Mouse (Mus musculus): Measurements from ENCODE around the gene Tob2. TPM values are rescaled to one million over a fixed set of nuclear protein-coding genes. Genes with fewer than 3 reads are reported as not detected.

Tob2 gene
- polyA plus RNA-seq, 2 experiments = 5.1 to 5.6 TPM

DNA sequence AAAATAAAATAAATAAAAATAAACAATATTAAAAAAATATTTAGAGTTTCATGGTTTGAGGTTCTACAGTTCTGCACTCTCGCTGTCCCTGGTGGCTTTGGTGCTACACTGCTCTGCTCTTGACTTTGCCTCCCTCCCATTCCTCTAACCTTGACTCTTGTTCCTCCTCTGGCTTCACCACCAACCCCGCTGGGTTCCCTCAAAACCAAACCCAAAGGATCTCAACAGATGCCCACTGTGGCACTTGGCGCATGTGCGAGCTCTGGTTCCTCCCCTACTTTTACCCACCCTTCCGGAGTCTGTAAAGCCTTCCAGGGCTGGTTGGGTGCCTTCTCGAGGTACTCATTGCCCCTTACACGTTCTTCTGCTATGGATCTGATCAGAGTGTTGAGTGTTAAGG lies 16.3 kb downstream of the Tob2 start:
- 66% methylated on average over 7 of the region's 7 CpGs for WGBS (ENCODE audit: insufficient replicate concordance)
- Histone ChIP-seq H3K9me3 (ENCODE audit: control insufficient read depth, low read length) (no peaks in the 10 kb centered on the region), H3K9ac (replicated peaks) (no peak overlapping the region), H3K4me1 (replicated peaks; ENCODE audit: control insufficient read depth in 2 of 2, insufficient read depth in 2 of 2, low read length in 1 of 2) (peaks cover 0 to 2% of the 10 kb centered on the region in 2 experiments; a peak in 1 of 4 replicates), H3K36me3 (replicated peaks; ENCODE audit: control insufficient read depth, insufficient read depth, low read depth) (no peaks in the 10 kb centered on the region), H3K27me3 (ENCODE audit: control insufficient read depth, insufficient read depth, low read length) (no peaks in the 10 kb centered on the region), H3K4me2 (ENCODE audit: low read depth) (no peak overlapping the region), H3K4me3 (ENCODE audit: insufficient read depth in 1 of 2, low read depth in 2 of 2, low read length in 2 of 2) (no peak overlapping the region), H3K27ac (no peak overlapping the region)
- ATAC-seq (ENCODE audit: insufficient read depth) (no peak), DNase-seq (ENCODE audit: low read depth in 3 of 3, low spot score in 3 of 3) (no peak)
- no peak for TF ChIP-seq EP300 (IDR thresholded peaks at IDR 0.05; ENCODE audit: low read depth)

DNA sequence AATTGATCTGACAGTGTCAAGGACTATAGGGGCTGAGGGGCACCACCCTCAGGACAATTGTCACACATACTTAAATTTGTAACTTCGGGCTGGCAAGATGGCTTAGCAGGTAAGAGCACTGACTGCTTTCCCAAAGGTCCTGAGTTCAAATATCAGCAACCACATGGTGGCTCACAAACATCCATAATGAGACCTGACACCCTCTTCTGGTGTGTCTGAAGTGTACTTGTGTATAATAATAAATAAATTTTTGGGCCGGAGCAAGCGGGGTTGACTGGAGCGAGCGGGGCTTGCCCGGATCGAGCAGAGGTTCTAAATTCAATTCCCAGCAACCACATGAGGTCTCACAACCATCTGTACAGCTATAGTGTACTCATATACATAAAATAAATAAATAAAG lies 18.3 kb downstream of the Tob2 start:
- 86% methylated on average over 7 of the region's 7 CpGs for WGBS (ENCODE audit: insufficient replicate concordance)
- Histone ChIP-seq H3K4me1 (replicated peaks; ENCODE audit: control insufficient read depth in 2 of 2, insufficient read depth in 2 of 2, low read length in 1 of 2) (peaks cover 2 to 6% of the 10 kb centered on the region in 2 experiments; a peak in 3 of 4 replicates), H3K36me3 (replicated peaks; ENCODE audit: control insufficient read depth, insufficient read depth, low read depth) (no peaks in the 10 kb centered on the region), H3K27me3 (ENCODE audit: control insufficient read depth, insufficient read depth, low read length) (peaks cover 2% of the 10 kb centered on the region; the same call in 1 of the 2 replicates), H3K9ac (replicated peaks) (no peak overlapping the region), H3K27ac (no peak overlapping the region), H3K4me3 (ENCODE audit: insufficient read depth in 1 of 2, low read depth in 2 of 2, low read length in 2 of 2) (no peak overlapping the region), H3K9me3 (ENCODE audit: control insufficient read depth, low read length) (no peaks in the 10 kb centered on the region), H3K4me2 (ENCODE audit: low read depth) (no peak overlapping the region)
- ATAC-seq (ENCODE audit: insufficient read depth) (no peak), DNase-seq (ENCODE audit: low read depth in 3 of 3, low spot score in 3 of 3) (no peak)
- TF ChIP-seq EP300 (IDR thresholded peaks at IDR 0.05; ENCODE audit: low read depth) (no peak), CTCF (IDR thresholded peaks at IDR 0.05; ENCODE audit: low read depth) (no peak)

DNA sequence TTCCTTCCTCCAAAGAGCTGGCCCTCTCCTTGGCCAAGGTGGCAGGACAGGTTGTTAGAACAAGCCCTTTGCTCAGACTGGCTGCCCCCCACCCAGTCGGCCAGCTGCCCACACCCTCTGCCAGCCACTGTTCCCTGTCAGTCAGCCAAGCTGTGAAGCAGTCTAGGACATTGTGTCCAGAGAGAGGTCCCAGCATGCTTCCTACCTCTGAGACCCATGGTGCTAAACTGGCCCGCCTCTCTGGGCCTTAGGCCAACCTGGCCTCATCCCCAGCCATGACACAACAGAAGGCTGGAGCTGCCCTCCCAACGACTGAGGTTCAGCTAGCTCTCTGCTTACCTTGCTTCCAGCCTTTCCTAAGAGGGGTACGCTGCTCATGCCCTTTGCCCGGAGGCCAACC lies 19.0 kb downstream of the Tob2 start:
- Histone ChIP-seq H3K4me1 (replicated peaks; ENCODE audit: control insufficient read depth in 2 of 2, insufficient read depth in 2 of 2, low read length in 1 of 2) (peaks cover 2 to 8% of the 10 kb centered on the region in 2 experiments; a peak in 3 of 4 replicates), H3K4me3 (ENCODE audit: insufficient read depth in 1 of 2, low read depth in 2 of 2, low read length in 2 of 2) (no peak overlapping the region), H3K27me3 (ENCODE audit: control insufficient read depth, insufficient read depth, low read length) (peaks cover 5% of the 10 kb centered on the region), H3K9me3 (ENCODE audit: control insufficient read depth, low read length) (no peaks in the 10 kb centered on the region), H3K4me2 (ENCODE audit: low read depth) (no peak overlapping the region), H3K9ac (replicated peaks) (no peak overlapping the region), H3K27ac (no peak overlapping the region), H3K36me3 (replicated peaks; ENCODE audit: control insufficient read depth, insufficient read depth, low read depth) (no peaks in the 10 kb centered on the region)
- TF ChIP-seq EP300 (IDR thresholded peaks at IDR 0.05; ENCODE audit: low read depth) = no peak
- whole genome bisulfite sequencing (ENCODE audit: insufficient replicate concordance) = 58% methylated on average over 5 of the region's 5 CpGs
- DNase-seq (ENCODE audit: low read depth in 3 of 3, low spot score in 3 of 3) (no peak), ATAC-seq (ENCODE audit: insufficient read depth) (peak; percentile 55; the same call in 1 of the 2 replicates)

DNA sequence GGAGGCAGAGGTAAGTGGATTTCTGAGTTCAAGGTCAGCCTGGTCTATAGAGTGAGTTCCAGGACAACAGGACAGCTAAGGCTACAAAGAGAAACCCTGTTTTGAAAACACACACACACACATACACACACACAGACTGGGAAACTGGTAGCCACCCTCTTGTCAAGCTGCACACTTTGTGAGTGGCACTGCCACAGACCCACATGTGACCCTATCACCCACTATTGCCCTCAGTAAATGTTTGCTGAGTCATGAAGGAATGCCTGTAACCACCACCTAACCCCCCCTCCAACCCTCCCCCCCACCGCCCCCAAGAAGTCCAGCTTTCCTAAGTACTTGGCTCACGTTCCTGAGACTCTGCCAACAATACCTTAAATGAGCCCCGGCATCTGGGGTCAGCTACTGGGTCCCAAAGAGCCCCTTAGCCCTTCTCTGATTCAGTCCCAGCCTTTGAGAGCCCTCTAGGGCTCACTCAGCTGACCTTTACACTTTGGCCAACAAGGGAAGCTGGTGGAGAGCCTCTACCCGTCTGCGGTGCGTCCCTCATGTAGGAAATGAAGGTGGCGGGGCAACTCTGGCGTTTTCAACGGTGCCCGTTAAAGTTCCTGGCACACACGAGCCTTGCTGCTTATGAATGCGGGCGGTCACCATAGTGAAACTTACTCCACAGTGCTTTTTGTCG lies 19.9 kb downstream of the Tob2 start:
- H3K27me3 ChIP-seq (ENCODE audit: control insufficient read depth, insufficient read depth, low read length) = peaks cover 5% of the 10 kb centered on the region
- H3K36me3 ChIP-seq (replicated peaks; ENCODE audit: control insufficient read depth, insufficient read depth, low read depth) = no peaks in the 10 kb centered on the region
- H3K9me3 ChIP-seq (ENCODE audit: control insufficient read depth, low read length) = no peaks in the 10 kb centered on the region
- TF ChIP-seq CTCF (IDR thresholded peaks at IDR 0.05; ENCODE audit: low read depth) = no peak
- TF ChIP-seq EP300 (IDR thresholded peaks at IDR 0.05; ENCODE audit: low read depth) = no peak
- no peak overlapping the region for H3K4me2 ChIP-seq (ENCODE audit: low read depth)
- WGBS (ENCODE audit: insufficient replicate concordance) = 61% methylated on average over 14 of the region's 14 CpGs
- no peak overlapping the region for H3K4me3 ChIP-seq (ENCODE audit: insufficient read depth in 1 of 2, low read depth in 2 of 2, low read length in 2 of 2)
- no peak overlapping the region for H3K9ac ChIP-seq (replicated peaks)
- H3K27ac ChIP-seq = no peak overlapping the region
- no peak for DNase-seq (ENCODE audit: low read depth in 3 of 3, low spot score in 3 of 3)
- peaks cover 2 to 8% of the 10 kb centered on the region in 2 experiments; a peak in 3 of 4 replicates for H3K4me1 ChIP-seq (replicated peaks; ENCODE audit: control insufficient read depth in 2 of 2, insufficient read depth in 2 of 2, low read length in 1 of 2)
- ATAC-seq (ENCODE audit: insufficient read depth) = no peak

DNA sequence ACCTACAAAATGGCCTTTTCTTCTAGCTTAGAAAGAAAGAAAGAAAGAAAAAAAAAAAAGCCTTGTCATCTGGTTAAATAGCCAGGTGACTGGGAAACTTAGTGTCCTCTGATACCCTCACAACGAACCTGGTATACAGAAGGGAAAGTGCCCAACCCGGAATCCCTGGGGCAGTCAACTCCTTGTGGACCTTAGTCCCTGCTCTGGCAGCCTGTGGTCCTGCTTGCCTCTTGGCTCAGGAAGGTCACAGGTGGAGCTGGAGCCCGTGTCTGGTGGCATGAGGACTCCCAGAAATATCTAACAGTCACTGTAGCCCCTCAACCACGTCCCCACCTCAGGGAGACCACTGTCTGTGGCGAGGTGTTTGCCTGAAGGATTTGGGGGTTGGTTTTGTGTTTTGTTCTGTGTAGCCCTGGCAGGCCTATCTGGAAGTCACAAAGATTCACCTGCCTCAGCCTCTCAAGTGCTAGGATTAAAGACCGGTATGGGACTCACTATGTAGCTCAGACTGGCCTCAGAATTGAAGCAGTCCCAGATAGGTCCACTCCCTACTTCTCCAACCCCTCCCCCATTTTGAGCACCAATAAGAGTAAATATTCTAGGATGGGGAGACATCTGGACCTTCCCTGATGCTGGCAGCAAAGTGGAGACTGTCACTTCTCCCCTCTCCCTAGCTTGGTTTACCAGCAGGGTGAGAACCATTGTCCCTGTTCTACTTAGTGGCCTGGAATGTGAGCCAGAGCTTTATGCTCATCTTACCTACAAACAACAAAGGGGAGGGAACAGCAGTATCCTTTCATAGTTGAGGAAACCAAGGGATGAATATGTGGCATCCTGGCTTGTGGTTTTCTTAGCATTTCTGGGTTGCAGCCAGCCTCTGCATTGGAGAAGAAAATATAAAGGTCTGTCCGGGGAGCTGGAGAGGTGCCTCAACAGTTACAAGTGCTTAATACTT lies 21.4 kb downstream of the Tob2 start:
- Histone ChIP-seq H3K4me1 (replicated peaks; ENCODE audit: control insufficient read depth in 2 of 2, insufficient read depth in 2 of 2, low read length in 1 of 2) (peaks cover 2 to 8% of the 10 kb centered on the region in 2 experiments; a peak in 3 of 4 replicates), H3K27me3 (ENCODE audit: control insufficient read depth, insufficient read depth, low read length) (peaks cover 5% of the 10 kb centered on the region), H3K9ac (replicated peaks) (no peak overlapping the region), H3K4me3 (ENCODE audit: insufficient read depth in 1 of 2, low read depth in 2 of 2, low read length in 2 of 2) (no peak overlapping the region), H3K36me3 (replicated peaks; ENCODE audit: control insufficient read depth, insufficient read depth, low read depth) (no peaks in the 10 kb centered on the region), H3K27ac (no peak overlapping the region), H3K9me3 (ENCODE audit: control insufficient read depth, low read length) (no peaks in the 10 kb centered on the region), H3K4me2 (ENCODE audit: low read depth) (no peak overlapping the region)
- DNase-seq (ENCODE audit: low read depth in 3 of 3, low spot score in 3 of 3) (no peak), ATAC-seq (ENCODE audit: insufficient read depth) (no peak)
- 59% methylated on average over 7 of the region's 7 CpGs for WGBS (ENCODE audit: insufficient replicate concordance)
- no peak for TF ChIP-seq CTCF (IDR thresholded peaks at IDR 0.05; ENCODE audit: low read depth)
- TF ChIP-seq EP300 (IDR thresholded peaks at IDR 0.05; ENCODE audit: low read depth) = no peak

Data from liver, embryonic 14.5 days (tissue).